Mouse (Mus musculus) lung, adult 2 months (tissue): ENCODE data around the gene Lrrc58.

Experiments
- CTCF ChIP-seq: fragments of 200-500 bp; IDR thresholded peaks from 2 replicates; pipeline ENCODE4 v1.5.1; 2011; ENCODE audit warnings: mild to moderate bottlenecking, low read length, control low read depth; ENCODE audit not compliant: insufficient read depth
- POLR2A ChIP-seq: fragments of 200-500 bp; IDR thresholded peaks from 2 replicates; pipeline ENCODE4 v1.6.1; 2011; ENCODE audit warnings: low read depth, mild to moderate bottlenecking, control low read depth, low read length, borderline replicate concordance; ENCODE audit errors: extremely low read depth

- TF ChIP-seq CTCF (no peak), POLR2A (peak; percentile 30; the same call in 1 of the 2 replicates)
Measured at GRCm38 (mm10) chr16:37868506-37869469, 599 bp downstream of the Lrrc58 start.
